Mouse (Mus musculus): ENCODE measurements around the gene Isoc2b.
A peak's percentile ranks its signal among the peaks of the same experiment; 100 is the strongest.

GRCm38 (mm10) chr7:4876753-4877221 lies 6.7 kb upstream of the Isoc2b start, which contains the start of gene Isoc2a:
- TF ChIP-seq NELFE (IDR thresholded peaks at IDR 0.05; ENCODE audit: low read depth, low read length) (peak; percentile 80), CTCF (conservative IDR thresholded peaks at IDR 0.05 in 1 of 2, IDR thresholded peaks at IDR 0.05 in 1 of 2; ENCODE audit: low read depth in 2 of 2, low read length in 2 of 2) (no peak), ETS1 (conservative IDR thresholded peaks at IDR 0.05; ENCODE audit: low read depth, low read length) (no peak), NRF1 (IDR thresholded peaks at IDR 0.05; ENCODE audit: low read depth, low read length) (no peak), MAZ (IDR thresholded peaks at IDR 0.05; ENCODE audit: low read depth, low read length) (no peak), POLR2A (IDR thresholded peaks at IDR 0.05; ENCODE audit: low read depth, low read length) (peak; percentile 95)

All from CH12.LX (cell line).